Mouse (Mus musculus) spleen, adult 12 weeks (tissue): ENCODE data around the gene Rbfox1.

ENCODE experiments used
- DNase-seq: peaks from one replicate; pipeline ENCODE4 v3.0.0; 2022; ENCODE audit warnings: low spot score

Gene Rbfox1

DNA sequence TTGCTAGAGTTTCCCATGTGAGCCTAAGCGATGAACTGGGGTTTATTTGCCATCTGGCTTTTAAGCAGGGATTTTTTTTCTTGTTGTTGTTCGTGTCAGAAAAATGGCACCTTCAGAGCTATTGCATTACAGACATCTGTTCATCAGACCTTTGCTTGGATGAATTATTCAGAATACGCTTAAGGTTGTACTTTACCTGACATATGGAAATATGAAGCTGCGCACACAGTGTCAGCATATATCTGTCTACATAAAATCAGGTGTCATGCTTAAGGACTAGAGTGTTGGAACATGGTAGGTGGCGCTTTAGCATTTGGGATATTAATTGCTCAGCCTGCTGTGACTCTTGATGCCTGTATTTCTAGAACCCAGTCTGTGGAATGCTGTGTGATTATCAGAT is 819.7 kb downstream of the Rbfox1 start:
- DNase-seq, result no peak

GRCm38 (mm10) chr16:6712341-6712740 is 827.2 kb downstream of the Rbfox1 start:
- no peak for DNase-seq

DNA sequence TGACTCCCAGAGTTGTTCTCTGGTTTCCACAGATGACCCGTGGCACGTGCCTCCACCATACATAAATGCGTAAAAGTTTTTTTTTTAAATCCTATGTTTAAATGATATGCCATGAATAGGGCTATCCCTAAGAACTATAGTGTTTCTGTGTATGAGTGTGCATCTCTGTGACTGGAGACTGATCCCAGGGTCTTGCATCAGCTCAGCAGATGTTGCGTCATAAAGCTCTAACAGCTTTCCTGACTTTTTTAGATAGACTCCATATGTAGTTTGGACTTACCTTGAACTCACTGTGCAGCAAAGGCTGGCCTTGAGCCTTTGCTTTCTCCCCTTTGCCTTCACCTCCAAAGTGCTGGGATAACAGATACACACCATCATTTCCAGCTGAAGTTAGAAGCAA is 830.1 kb downstream of the Rbfox1 start:
- DNase-seq, result no peak

DNA sequence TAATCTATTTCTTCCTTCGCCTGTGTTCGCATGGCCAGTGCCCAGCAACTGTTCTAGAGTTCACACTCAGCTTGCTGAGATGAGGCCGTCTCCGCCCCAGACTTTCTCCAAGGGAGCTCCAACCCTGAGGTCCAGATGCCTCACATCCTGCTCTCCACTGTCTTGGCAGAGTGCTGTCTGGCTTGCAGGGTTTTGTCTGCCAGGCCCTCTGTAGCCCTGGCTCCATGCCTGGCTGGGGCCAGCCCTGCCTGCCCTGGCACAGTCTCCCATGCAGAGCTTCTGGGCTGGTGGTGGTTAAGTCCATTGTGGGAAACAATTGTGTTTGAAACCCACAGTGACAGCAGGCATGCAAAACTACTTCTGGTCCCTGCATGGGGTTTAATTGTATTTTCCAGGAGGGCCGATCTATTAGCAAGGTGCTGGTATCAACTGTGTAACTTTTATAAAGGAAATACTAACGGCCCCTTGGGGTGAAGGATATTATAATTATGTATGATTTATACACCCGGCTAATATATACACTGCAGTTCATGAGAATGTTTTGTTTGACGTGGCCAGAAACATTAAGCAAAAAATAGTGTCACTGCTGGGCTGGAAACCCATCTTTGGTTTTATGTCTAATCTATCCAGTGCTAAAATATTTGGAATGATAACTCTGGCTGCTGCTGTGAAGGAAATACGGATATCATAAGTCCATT is 831.2 kb downstream of the Rbfox1 start:
- no peak for DNase-seq

DNA sequence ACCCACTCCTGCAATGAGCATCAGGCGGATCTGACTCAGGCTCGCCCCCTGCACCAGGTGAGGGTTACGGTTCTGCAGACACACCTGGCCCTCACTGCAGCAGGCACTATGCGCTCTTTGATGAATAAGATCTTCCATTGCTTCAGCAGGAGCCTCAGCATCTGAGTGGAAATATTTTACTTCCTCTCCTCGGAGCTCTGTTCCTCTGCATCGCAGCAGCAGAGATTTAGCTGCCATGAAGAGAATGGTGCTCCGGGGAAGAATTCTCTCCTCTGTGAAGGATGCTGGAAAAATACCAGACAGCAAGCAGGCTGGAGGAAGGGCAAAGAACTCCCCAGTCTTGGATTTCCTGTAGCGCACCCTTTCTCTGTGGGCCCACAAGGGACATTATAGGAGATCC is 833.9 kb downstream of the Rbfox1 start:
- DNase-seq, result no peak

GRCm38 (mm10) chr16:6732646-6733045 is 847.5 kb downstream of the Rbfox1 start:
- no peak for DNase-seq

- no peak for DNase-seq
Observed at GRCm38 (mm10) chr16:6733427-6733826, 848.3 kb downstream of the Rbfox1 start.

DNA sequence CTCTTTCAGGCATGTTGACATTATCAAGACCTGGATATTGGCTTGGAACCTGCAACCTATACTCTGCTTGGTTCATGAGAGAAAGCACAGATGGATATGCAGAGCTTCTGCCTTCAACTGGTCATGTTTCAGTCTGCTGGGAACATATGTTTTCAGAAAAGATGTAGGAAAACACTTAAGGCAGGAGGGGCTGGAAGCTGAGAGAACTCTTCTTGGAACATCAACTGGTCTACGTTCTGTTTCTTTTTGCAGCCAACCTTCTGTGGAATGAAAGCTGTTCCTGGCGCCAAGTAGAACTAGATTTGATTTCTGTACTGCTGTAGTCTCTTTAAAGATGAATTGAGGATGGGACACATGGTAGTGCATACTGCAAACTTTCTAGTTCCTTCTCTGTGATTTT is 851.4 kb downstream of the Rbfox1 start:
- DNase-seq, result no peak

GRCm38 (mm10) chr16:6736998-6737397 is 851.8 kb downstream of the Rbfox1 start:
- DNase-seq, result no peak

- no peak for DNase-seq
Observed at GRCm38 (mm10) chr16:6746116-6746515, 861.0 kb downstream of the Rbfox1 start.

- DNase-seq, result no peak
Observed at GRCm38 (mm10) chr16:6750491-6750890, 865.3 kb downstream of the Rbfox1 start.

DNA sequence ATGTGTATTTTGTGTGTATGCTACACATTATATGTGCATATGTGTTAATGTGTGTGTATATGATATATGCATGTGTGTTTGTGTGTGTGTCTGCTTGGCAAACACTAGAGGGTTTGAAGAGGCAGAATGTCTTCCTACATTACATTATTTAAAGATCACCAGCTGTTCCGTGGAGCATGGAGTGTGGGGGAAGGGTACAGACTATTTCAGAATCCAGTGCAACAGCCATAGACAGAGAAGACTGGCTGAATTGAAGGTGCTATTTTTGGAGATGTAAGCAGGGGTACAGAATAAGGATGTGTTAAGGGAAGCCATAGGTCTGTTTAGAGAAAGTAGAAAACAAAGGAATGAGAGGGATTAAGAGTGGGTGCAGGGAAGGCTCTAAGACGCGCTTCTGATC is 869.7 kb downstream of the Rbfox1 start:
- no peak for DNase-seq

DNA sequence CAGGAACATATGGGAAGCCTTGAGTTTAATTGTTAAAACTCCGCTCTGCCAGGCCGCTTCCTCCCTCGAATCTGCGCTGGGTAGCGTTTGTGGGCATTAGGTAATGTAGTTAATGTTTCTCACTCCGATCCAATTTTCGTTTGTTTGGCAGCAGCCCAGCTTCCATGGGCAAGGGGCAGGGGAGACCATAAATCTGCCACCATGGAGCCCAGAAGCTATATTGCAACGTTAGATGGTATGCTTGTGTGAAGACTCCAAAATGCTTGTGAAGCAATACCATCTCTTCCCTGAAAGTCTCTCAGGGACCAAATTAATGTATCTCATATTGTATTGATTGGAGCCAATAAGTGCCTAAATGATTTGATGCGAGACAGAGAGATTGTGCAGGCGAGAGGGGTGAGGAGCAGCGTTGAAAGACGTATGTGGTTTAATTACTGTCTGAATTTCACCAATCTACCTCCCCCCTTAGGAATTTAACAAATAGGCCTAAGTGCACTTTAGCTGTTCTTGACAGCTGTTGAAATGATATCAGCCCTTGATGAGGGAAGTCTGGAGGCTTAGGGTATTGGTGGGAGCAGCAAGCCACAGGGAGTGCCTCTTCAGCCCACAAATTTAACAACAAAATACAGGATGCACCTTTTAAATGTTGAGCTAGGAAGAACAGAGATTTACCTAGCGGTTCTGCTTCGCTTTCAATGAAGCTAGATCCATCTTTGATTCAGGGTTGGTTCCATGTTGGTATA is 884.5 kb downstream of the Rbfox1 start:
- DNase-seq, result no peak

DNA sequence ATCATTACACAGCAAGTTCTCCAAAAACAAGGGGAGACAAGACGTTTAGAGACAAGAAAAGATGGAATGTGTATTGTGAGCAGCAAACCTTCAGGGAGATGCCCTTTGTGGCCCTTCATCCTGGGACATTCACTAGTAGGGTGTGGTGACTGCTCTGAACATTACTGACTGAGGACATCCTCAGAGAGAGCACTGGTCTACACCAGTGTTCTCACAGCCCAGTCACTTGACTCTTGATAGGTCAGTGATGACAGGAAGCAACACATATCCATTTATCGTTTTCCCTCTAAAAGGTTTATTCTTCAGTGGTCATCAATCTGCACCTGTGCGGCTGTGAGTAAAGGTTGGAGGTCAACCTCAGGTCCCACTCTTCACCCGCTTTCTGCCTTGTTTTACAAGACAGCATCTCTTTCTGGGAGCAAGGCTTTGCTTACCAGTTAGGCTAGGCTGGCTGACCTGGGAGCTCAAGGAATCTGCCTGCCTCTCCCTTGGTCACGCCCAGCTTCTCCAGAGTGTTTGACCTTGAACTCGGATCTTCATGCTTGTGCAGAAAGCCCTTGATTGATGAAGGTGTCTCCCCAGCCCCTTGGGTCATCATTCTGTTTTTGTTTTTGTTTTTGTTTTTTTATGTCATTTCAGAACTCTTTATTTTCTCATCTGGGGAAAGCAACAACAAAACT is 892.5 kb downstream of the Rbfox1 start:
- no peak for DNase-seq

GRCm38 (mm10) chr16:6784144-6784543 is 899.0 kb downstream of the Rbfox1 start:
- DNase-seq, result no peak

DNA sequence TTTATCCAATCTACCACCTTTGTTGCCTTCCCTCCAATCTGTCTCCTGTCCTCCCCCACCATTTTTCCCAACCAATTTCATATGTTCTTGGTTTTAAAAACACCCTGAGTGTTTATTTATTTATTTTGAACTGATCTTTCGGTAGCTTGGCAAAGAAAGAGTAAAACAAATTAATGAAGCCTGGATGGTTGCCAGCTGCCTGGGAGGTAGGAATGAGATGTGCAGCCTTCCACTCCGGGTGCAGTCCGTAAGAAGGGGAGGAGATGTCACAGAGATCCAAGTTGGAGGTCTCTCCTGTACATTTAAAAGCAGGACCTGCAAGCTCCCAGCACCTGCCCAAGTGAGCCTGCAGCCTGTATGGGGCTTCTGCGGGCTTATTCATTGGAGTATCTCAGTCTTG is 899.9 kb downstream of the Rbfox1 start:
- DNase-seq, result no peak

GRCm38 (mm10) chr16:6791218-6791617 is 906.1 kb downstream of the Rbfox1 start:
- DNase-seq, result no peak

DNA sequence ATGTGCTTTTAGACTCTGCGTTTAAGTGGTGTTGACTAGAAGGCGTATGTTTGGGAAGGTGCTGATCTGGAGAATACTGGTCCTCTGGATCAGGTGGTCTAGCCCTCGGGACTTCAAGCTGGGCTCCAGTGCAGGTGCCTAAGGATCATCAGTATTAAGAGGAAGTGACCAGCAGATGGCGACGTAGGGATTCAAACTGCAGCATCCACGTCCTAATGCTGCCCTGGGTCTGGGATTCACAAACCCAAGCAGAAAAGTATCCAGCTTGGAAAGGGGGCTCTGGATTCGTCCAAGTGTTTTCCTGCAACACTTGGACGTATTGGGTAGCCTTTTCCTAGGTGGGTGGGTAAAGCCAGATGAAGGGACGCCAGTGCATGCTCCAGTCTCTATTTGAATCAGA is 906.5 kb downstream of the Rbfox1 start:
- DNase-seq, result no peak

DNA sequence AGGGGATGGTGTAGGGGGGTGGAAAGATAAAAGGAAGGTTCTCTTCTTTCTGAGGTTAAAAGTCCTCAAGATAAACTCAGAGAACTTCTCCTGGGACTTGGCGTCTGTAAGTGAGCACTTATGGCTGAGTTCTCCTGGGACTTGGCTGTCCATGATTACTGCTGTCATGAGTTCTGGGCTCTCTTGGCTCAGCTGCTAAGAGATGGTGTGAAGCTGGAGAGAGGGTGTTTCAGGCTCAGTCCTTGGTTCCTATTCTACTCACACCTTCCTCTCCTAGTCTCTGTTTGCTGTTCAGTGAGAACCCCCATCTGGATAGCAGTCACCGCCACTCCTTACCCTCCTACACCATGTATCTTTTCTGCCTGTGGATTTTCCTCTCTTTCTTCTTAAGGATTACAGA is 921.1 kb downstream of the Rbfox1 start:
- no peak for DNase-seq

- no peak for DNase-seq
Observed at GRCm38 (mm10) chr16:6807835-6808234, 922.7 kb downstream of the Rbfox1 start.

- no peak for DNase-seq
Observed at GRCm38 (mm10) chr16:6813871-6814270, 928.7 kb downstream of the Rbfox1 start.

DNA sequence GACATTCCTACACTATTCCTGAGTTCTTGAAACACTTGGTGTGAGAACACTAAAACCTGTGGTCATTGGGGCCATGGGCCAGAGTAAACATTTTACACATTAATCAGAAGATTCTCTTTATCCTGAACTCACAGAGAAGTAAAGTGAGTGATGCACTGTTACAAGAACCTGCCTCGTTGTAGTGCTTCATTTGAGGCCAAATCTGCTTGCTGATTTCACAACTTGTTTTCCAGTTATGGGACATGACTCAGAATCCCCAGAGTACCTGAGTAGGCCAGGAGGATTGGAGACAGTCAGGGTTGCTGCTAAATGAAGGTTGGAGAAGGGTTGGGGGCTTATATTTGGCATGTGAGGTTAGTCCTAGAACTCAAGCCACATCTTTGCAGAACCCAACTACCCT is 936.6 kb downstream of the Rbfox1 start:
- DNase-seq, result no peak

DNA sequence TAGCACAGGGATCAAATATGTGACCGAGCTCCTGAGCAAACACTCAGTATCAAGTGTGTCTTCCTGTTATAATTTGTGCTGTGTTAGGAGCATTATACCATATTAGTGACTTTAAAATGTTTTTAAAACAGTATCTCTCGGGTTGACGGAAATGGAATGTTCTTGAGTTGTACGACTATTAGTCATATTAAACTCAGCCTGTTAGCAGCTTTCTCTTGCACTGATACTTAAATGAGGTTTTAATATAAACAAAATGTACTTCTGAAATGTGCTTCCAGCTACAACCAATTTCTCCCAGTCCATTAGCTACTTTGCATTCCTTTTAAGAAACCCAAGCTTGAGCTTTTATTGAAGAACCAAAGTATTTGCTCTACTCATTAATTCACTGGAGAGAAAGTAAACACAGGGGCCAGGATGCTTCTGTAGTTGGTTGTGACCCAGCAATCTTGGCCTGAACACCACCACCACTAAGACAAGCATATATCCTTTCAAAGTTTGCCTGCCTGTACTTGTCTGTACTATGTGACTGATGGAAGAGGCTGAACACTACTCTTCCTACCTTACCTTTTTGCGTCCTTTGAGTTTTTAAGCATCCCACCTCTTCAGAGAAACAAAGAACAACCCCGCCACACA is 944.9 kb downstream of the Rbfox1 start:
- DNase-seq, result no peak
